Mouse (Mus musculus) liver, postnatal 0 days (tissue): Measurements from ENCODE around the gene Zfp523.

Experiments
- CTCF ChIP-seq: sonication (generic); IDR thresholded peaks from 2 replicates; pipeline ENCODE4 v1.5.1; 2016; ENCODE audit warnings: antibody characterized with exemption, low read depth
- EP300 ChIP-seq: IDR thresholded peaks from 2 replicates; pipeline ENCODE4 v1.6.1; 2016; ENCODE audit warnings: antibody characterized with exemption, low read depth, mild to moderate bottlenecking

DNA sequence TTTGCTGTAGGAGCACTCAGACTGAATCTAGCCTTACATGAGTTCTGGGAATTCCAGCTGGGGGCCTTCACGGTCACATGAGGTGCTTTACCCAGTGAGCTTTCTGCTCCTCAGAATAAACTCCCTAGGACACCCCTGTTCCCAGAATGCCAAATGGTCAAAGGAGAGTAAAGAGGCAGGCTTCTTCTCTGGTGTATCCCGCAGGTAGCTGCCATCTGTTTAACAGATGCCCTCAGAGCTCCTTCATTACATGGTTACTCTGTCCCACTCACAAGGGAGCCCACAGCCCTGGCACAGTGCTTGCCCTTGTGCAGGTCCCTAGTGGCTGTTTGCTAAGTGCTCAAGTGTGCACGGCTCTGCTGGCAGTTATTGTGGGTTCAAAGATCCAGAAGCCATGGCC is 28.6 kb upstream of the Zfp523 start:
- no peak for TF ChIP-seq EP300
- TF ChIP-seq CTCF: no peak
